Mouse (Mus musculus) kidney, adult 18-20 months (tissue): ENCODE data around the gene Abcd1.

Source experiments
- DNase-seq: peaks from one replicate; pipeline ENCODE4 v3.0.0; 2021

Gene Abcd1

DNA sequence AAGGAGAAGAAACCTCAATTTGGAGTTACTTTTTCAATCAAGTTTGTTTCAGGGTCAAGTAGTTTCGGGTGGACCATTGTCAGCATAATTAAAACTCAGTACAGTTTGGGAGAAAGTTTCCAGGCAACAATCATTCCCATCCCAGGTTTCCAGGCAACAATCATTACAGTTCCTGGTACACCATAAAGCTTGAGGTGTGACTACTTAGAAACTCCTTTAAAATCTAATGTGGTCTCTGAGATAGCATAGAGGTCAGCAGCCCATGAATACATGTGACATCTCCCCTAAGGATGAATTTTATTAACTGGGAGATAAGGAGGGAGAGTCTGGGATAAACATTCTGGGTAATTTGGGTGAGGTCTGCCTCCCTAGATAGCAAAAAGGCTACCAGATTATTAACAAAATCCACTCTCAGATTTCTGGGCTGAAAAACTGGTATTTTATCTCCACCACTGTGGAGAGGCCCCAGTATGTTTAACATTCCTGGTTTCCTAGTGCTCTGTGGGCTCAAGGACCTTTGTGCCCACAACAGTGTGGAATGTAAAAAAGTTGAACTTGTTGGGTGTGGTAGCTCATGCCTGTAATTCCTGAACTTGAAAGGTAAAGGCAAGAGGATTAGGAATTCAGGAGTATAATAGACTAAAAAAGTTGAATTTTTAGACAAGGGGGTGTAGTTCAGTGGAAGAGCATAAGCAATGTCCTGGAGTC lies 28.5 kb downstream of the Abcd1 start:
- DNase-seq = no peak

DNA sequence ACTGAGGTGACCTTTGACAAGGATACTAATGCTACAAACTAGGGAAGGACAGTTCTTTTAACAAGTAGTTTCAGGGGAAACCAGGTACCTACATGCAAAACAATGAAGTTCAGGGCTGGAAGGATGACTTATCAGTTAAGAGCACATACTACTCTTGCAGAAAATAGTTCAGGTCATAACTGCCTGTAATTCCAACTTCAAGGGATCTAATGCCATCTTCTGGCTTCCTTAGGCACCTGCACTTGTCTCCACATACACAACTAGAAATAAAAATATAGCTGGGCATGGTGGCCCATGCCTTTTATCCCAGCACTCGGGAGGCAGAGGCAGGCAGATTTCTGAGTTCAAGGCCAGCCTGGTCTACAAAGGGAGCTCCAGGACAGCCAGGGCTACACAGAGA lies 32.6 kb downstream of the Abcd1 start:
- no peak for DNase-seq

DNA sequence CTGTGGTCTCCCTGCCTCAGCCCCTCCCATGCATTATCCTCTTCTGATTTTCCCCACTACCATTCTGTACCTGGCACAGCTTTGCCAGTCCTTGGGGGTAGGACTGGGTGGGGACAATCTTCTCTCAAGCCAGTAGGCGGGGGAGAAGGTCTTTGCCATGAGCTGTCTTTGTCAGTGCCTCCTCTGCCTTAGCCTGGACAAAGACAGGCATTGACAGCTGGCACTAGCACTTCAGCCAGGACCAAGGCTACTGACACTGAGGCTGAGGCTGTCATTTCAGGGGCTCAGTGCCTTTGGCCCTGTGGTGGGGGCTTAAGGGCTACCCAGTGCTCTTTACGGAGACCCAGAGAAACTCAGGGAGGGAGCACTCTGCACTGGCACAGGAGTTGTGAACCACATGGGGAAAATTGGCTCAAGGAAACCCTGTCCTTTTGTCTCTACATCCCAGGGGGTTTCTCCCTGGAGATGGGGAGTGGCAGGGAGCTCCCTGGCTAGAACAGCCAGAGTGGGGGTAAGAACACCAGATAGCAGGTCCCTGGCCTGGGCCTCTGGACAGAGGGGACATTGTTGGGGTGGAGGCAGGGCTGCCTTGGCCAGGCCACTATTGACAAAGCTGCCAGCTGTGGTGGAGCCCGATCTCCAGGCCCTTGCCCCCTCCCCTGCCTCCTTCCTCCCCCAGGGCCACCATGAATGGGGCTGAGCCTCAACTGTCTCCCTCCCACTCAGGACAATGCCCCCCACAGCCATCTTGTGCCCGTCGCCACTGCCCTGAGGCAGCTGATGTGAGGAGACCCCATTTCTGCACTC lies 40.1 kb downstream of the Abcd1 start, which contains the start of gene Plxnb3:
Plxnb3 (plus strand) TSS at position 757 of the 807 bp plus-strand sequence.
- DNase-seq = no peak

- DNase-seq = no peak
These were observed 42.4 kb downstream of the Abcd1 start for GRCm38 (mm10) chrX:73758611-73759290.

DNA sequence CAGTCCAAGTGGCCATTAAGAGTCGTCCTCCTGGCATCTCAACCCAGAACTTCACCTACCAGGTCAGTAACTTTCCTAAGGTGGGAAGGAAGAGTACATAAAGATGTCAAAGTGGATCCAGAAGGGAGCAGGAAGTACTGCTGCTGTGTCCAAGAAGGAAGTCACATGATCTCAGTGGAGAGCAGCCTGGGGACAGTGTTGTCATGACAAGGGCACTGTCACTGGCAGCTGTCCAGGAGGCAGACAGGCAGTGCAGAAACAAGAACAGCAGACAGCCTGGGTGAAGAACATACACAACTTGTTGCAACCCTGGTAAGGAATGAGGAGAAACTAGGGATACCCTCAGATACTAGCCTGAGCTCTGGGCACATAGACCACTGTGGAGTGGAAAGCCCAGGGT lies 48.9 kb downstream of the Abcd1 start:
- peak; percentile 55 for DNase-seq

- DNase-seq = no peak
These were observed 50.9 kb downstream of the Abcd1 start for GRCm38 (mm10) chrX:73767267-73767666.

GRCm38 (mm10) chrX:73774168-73774760 lies 57.9 kb downstream of the Abcd1 start, which contains the start of gene Srpk3:
Gene Srpk3, plus strand, starts transcription at chrX:73774405.
- no peak for DNase-seq

GRCm38 (mm10) chrX:73774802-73775483 lies 58.5 kb downstream of the Abcd1 start:
- DNase-seq = no peak

- no peak for DNase-seq
These were observed 65.8 kb downstream of the Abcd1 start for GRCm38 (mm10) chrX:73782227-73782626.

- peak; percentile 21 for DNase-seq
These were observed 69.3 kb downstream of the Abcd1 start for GRCm38 (mm10) chrX:73785666-73786065.

- peak; percentile 95 for DNase-seq
These were observed 70.2 kb downstream of the Abcd1 start, which contains the start of the genes Idh3g and Ssr4 for GRCm38 (mm10) chrX:73786364-73787224. Gene Idh3g, minus strand, starts transcription at chrX:73786897. Gene Ssr4, plus strand, starts transcription at chrX:73787028.

GRCm38 (mm10) chrX:73787225-73787558 lies 70.8 kb downstream of the Abcd1 start:
- no peak for DNase-seq
